Mouse (Mus musculus) large intestine, adult 2 months (tissue): ENCODE results near the gene Arhgap19. TPM values are rescaled to one million over a fixed set of nuclear protein-coding genes. Genes with fewer than 3 reads are reported as not detected.

ENCODE experiments used
- DNase-seq: peaks from one replicate; pipeline ENCODE4 v3.0.0-alpha.2; 2012; ENCODE audit warnings: low read depth, low spot score
- WGBS: fragments of 180-500 bp; shearing (Covaris S2); methylation state at CpG from one replicate; pipeline ENCODE4 v1.1.7; 2018; 5-methylcytosine and 5-hydroxymethylcytosine counted together
- polyA plus RNA-seq: library from polyadenylated mRNA; depleted of rRNA; stranded (reverse); fragments of >200 nt; gene quantifications from 2 replicates; pipeline ENCODE4 v1.2.3, GENCODE M21; 2012

Gene Arhgap19
- polyA plus RNA-seq, 1 experiment: 4.4 TPM

- no peak for DNase-seq
- 80% methylated on average over 13 of the region's 13 CpGs for WGBS
Observed at GRCm38 (mm10) chr19:41832501-41833201, 30.8 kb upstream of the Arhgap19 start.

- WGBS: 36% methylated on average over 14 of the region's 14 CpGs
- DNase-seq: no peak
Observed at GRCm38 (mm10) chr19:41831718-41832391, 30.0 kb upstream of the Arhgap19 start.

- WGBS: 2% methylated on average over 19 of the region's 19 CpGs
- DNase-seq: no peak
Observed at GRCm38 (mm10) chr19:41831101-41831570, 29.3 kb upstream of the Arhgap19 start.

GRCm38 (mm10) chr19:41830106-41831031 is 28.5 kb upstream of the Arhgap19 start:
- no peak for DNase-seq
- under 1% methylated on average over 106 of the region's 112 CpGs for WGBS

GRCm38 (mm10) chr19:41829381-41830105 is 27.7 kb upstream of the Arhgap19 start, which contains the start of gene Frat1:
Gene Frat1, plus strand, starts transcription at chr19:41829970.
- DNase-seq: no peak
- WGBS: 1% methylated on average over 39 of the region's 39 CpGs

- no peak for DNase-seq
- WGBS: 51% methylated on average over 3 of the region's 3 CpGs
Observed at GRCm38 (mm10) chr19:41828941-41829340, 27.1 kb upstream of the Arhgap19 start.

GRCm38 (mm10) chr19:41826529-41826928 is 24.7 kb upstream of the Arhgap19 start:
- WGBS: 76% methylated on average over 3 of the region's 3 CpGs
- DNase-seq: no peak

- WGBS: 82% methylated on average over 5 of the region's 5 CpGs
- DNase-seq: no peak
Observed at GRCm38 (mm10) chr19:41824950-41825349, 23.1 kb upstream of the Arhgap19 start.

- WGBS: 94% methylated on average over 1 of the region's 1 CpGs
- no peak for DNase-seq
Observed at GRCm38 (mm10) chr19:41822589-41822988, 20.7 kb upstream of the Arhgap19 start.

- 54% methylated on average over 5 of the region's 5 CpGs for WGBS
- no peak for DNase-seq
Observed at GRCm38 (mm10) chr19:41821436-41821835, 19.6 kb upstream of the Arhgap19 start.

GRCm38 (mm10) chr19:41818749-41819148 is 16.9 kb upstream of the Arhgap19 start:
- DNase-seq: no peak
- 83% methylated on average over 4 of the region's 4 CpGs for WGBS

- no peak for DNase-seq
Observed at GRCm38 (mm10) chr19:41817325-41817724, 15.5 kb upstream of the Arhgap19 start.

GRCm38 (mm10) chr19:41816915-41817314 is 15.1 kb upstream of the Arhgap19 start:
- WGBS: 71% methylated on average over 5 of the region's 5 CpGs
- DNase-seq: no peak

More at GRCm38 (mm10) chr19:41817325-41817724, 15.5 kb upstream of the Arhgap19 start:
- WGBS: 76% methylated on average over 10 of the region's 10 CpGs

- 22% methylated on average over 5 of the region's 5 CpGs for WGBS
- DNase-seq: no peak
Observed at GRCm38 (mm10) chr19:41816410-41816809, 14.6 kb upstream of the Arhgap19 start.

GRCm38 (mm10) chr19:41813374-41813773 is 11.5 kb upstream of the Arhgap19 start:
- DNase-seq: no peak
- 91% methylated on average over 4 of the region's 4 CpGs for WGBS

- 90% methylated on average over 10 of the region's 10 CpGs for WGBS
- DNase-seq: no peak
Observed at GRCm38 (mm10) chr19:41812525-41812924, 10.7 kb upstream of the Arhgap19 start.

GRCm38 (mm10) chr19:41810074-41810473 is 8.2 kb upstream of the Arhgap19 start:
- no peak for DNase-seq
- 80% methylated on average over 5 of the region's 5 CpGs for WGBS

GRCm38 (mm10) chr19:41808104-41808634 is 6.3 kb upstream of the Arhgap19 start:
- WGBS: 78% methylated on average over 8 of the region's 8 CpGs

GRCm38 (mm10) chr19:41807497-41807896 is 5.7 kb upstream of the Arhgap19 start:
- WGBS: 77% methylated on average over 9 of the region's 9 CpGs

More at GRCm38 (mm10) chr19:41808104-41808634, 6.3 kb upstream of the Arhgap19 start:
- DNase-seq: no peak

More at GRCm38 (mm10) chr19:41807497-41807896, 5.7 kb upstream of the Arhgap19 start:
- no peak for DNase-seq
